Mouse (Mus musculus): Measurements from ENCODE around the gene Acad12. TPM values are rescaled to one million over a fixed set of nuclear protein-coding genes. Genes with fewer than 3 reads are reported as not detected.
"Not testable (repeated sequence)": the region's sequence is repeated elsewhere in the genome, so short reads cannot be mapped to it uniquely, and the experiment has no call there.

Gene Acad12
- polyA plus RNA-seq, 1 experiment from 2014 or later = 1.3 TPM

GRCm38 (mm10) chr5:121603815-121604214 is 14.9 kb downstream of the Acad12 start:
- 88% methylated on average over 1 of the region's 1 CpGs for WGBS
- H3K4me2 ChIP-seq; H3K4me3 ChIP-seq; H3K9ac ChIP-seq; H3K27ac ChIP-seq (replicated peaks); H3K4me1 ChIP-seq (replicated peaks); H3K9me3 ChIP-seq; ATAC-seq (ENCODE audit: low FRiP score, low read depth); H3K27me3 ChIP-seq; H3K36me3 ChIP-seq: not testable (repeated sequence)

GRCm38 (mm10) chr5:121601547-121602299 is 17.0 kb downstream of the Acad12 start:
- Histone ChIP-seq H3K9me3 (no peaks in the 10 kb centered on the region), H3K27ac (replicated peaks) (no peak overlapping the region), H3K4me2 (no peak overlapping the region), H3K4me1 (replicated peaks) (peaks cover 4% of the 10 kb centered on the region; the same call in 1 of the 2 replicates), H3K27me3 (no peaks in the 10 kb centered on the region), H3K9ac (no peak overlapping the region), H3K4me3 (no peak overlapping the region), H3K36me3 (no peaks in the 10 kb centered on the region)
- ATAC-seq (ENCODE audit: low FRiP score, low read depth) = peak; percentile 56; the same call in 1 of the 2 replicates
- WGBS = 32% methylated on average over 9 of the region's 9 CpGs

GRCm38 (mm10) chr5:121598871-121599610 is 19.7 kb downstream of the Acad12 start:
- 71% methylated on average over 13 of the region's 13 CpGs for WGBS
- peaks cover 11% of the 10 kb centered on the region for H3K4me1 ChIP-seq (replicated peaks)
- H3K36me3 ChIP-seq = no peaks in the 10 kb centered on the region
- H3K9ac ChIP-seq = no peak overlapping the region
- H3K4me3 ChIP-seq = no peak overlapping the region
- no peaks in the 10 kb centered on the region for H3K9me3 ChIP-seq
- no peak overlapping the region for H3K4me2 ChIP-seq
- no peaks in the 10 kb centered on the region for H3K27me3 ChIP-seq
- H3K27ac ChIP-seq (replicated peaks) = no peak overlapping the region
- ATAC-seq (ENCODE audit: low FRiP score, low read depth) = no peak

GRCm38 (mm10) chr5:121597991-121598537 is 20.7 kb downstream of the Acad12 start:
- Histone ChIP-seq H3K9me3 (no peaks in the 10 kb centered on the region), H3K36me3 (no peaks in the 10 kb centered on the region), H3K27me3 (no peaks in the 10 kb centered on the region), H3K4me2 (no peak overlapping the region), H3K9ac (no peak overlapping the region), H3K4me3 (no peak overlapping the region), H3K27ac (replicated peaks) (no peak overlapping the region), H3K4me1 (replicated peaks) (peaks cover 19% of the 10 kb centered on the region)
- WGBS = 81% methylated on average over 7 of the region's 7 CpGs
- ATAC-seq (ENCODE audit: low FRiP score, low read depth) = no peak

- WGBS = 80% methylated on average over 4 of the region's 4 CpGs
- H3K27ac ChIP-seq (replicated peaks) = no peak overlapping the region
- H3K4me2 ChIP-seq = no peak overlapping the region
- H3K4me3 ChIP-seq = no peak overlapping the region
- no peaks in the 10 kb centered on the region for H3K27me3 ChIP-seq
- H3K9ac ChIP-seq = no peak overlapping the region
- H3K9me3 ChIP-seq = no peaks in the 10 kb centered on the region
- no peaks in the 10 kb centered on the region for H3K36me3 ChIP-seq
- ATAC-seq (ENCODE audit: low FRiP score, low read depth) = no peak
- peaks cover 26% of the 10 kb centered on the region for H3K4me1 ChIP-seq (replicated peaks)
Measured at GRCm38 (mm10) chr5:121597332-121597731, 21.4 kb downstream of the Acad12 start.

GRCm38 (mm10) chr5:121596226-121596625 is 22.5 kb downstream of the Acad12 start:
- Histone ChIP-seq H3K36me3 (no peaks in the 10 kb centered on the region), H3K9me3 (no peaks in the 10 kb centered on the region), H3K4me1 (replicated peaks) (peaks cover 33% of the 10 kb centered on the region), H3K27ac (replicated peaks) (no peak overlapping the region), H3K4me2 (no peak overlapping the region), H3K4me3 (no peak overlapping the region), H3K9ac (no peak overlapping the region), H3K27me3 (no peaks in the 10 kb centered on the region)
- 77% methylated on average over 6 of the region's 6 CpGs for WGBS
- no peak for ATAC-seq (ENCODE audit: low FRiP score, low read depth)

- H3K9me3 ChIP-seq = no peaks in the 10 kb centered on the region
- no peak for ATAC-seq (ENCODE audit: low FRiP score, low read depth)
- 83% methylated on average over 6 of the region's 6 CpGs for WGBS
- H3K4me3 ChIP-seq = no peak overlapping the region
- H3K4me2 ChIP-seq = no peak overlapping the region
- peaks cover 35% of the 10 kb centered on the region for H3K4me1 ChIP-seq (replicated peaks)
- H3K27ac ChIP-seq (replicated peaks) = no peak overlapping the region
- no peaks in the 10 kb centered on the region for H3K36me3 ChIP-seq
- H3K27me3 ChIP-seq = no peaks in the 10 kb centered on the region
- H3K9ac ChIP-seq = no peak overlapping the region
Measured at GRCm38 (mm10) chr5:121595758-121596157, 23.0 kb downstream of the Acad12 start.

GRCm38 (mm10) chr5:121594714-121595313 is 23.9 kb downstream of the Acad12 start:
- no peak for ATAC-seq (ENCODE audit: low FRiP score, low read depth)
- Histone ChIP-seq H3K4me2 (peak overlapping the region; percentile 96), H3K36me3 (no peaks in the 10 kb centered on the region), H3K9me3 (no peaks in the 10 kb centered on the region), H3K4me3 (no peak overlapping the region), H3K9ac (no peak overlapping the region), H3K27me3 (no peaks in the 10 kb centered on the region), H3K4me1 (replicated peaks) (peaks cover 35% of the 10 kb centered on the region), H3K27ac (replicated peaks) (peak overlapping the region; percentile 82; the same call in 1 of the 2 replicates)
- 90% methylated on average over 6 of the region's 6 CpGs for WGBS

GRCm38 (mm10) chr5:121593451-121594401 is 25.0 kb downstream of the Acad12 start, which contains the start of gene Aldh2:
Aldh2 (minus strand) TSS chr5:121593824.
- Histone ChIP-seq H3K9me3 (no peaks in the 10 kb centered on the region), H3K27ac (replicated peaks) (peak within 1 kb of the TSS; percentile 82), H3K4me3 (peak within 1 kb of the TSS; percentile 86), H3K27me3 (no peaks in the 10 kb centered on the region), H3K36me3 (no peaks in the 10 kb centered on the region), H3K4me2 (peak within 1 kb of the TSS; percentile 96), H3K9ac (peak within 1 kb of the TSS; percentile 77), H3K4me1 (replicated peaks) (peaks cover 35% of the 10 kb centered on the region)
- peak; percentile 85 for ATAC-seq (ENCODE audit: low FRiP score, low read depth)
- 2% methylated on average over 47 of the region's 47 CpGs for WGBS

GRCm38 (mm10) chr5:121592816-121593407 is 25.8 kb downstream of the Acad12 start:
- no peaks in the 10 kb centered on the region for H3K36me3 ChIP-seq
- H3K4me1 ChIP-seq (replicated peaks) = peaks cover 35% of the 10 kb centered on the region
- H3K27ac ChIP-seq (replicated peaks) = peak overlapping the region; percentile 82
- H3K9ac ChIP-seq = peak overlapping the region; percentile 77
- peak overlapping the region; percentile 96 for H3K4me2 ChIP-seq
- no peaks in the 10 kb centered on the region for H3K27me3 ChIP-seq
- WGBS = 4% methylated on average over 33 of the region's 33 CpGs
- H3K9me3 ChIP-seq = no peaks in the 10 kb centered on the region
- ATAC-seq (ENCODE audit: low FRiP score, low read depth) = peak; percentile 50; the same call in 1 of the 2 replicates
- peak overlapping the region; percentile 86 for H3K4me3 ChIP-seq

All from hindbrain, embryonic 15.5 days (tissue).